In the genomic region with DNA sequence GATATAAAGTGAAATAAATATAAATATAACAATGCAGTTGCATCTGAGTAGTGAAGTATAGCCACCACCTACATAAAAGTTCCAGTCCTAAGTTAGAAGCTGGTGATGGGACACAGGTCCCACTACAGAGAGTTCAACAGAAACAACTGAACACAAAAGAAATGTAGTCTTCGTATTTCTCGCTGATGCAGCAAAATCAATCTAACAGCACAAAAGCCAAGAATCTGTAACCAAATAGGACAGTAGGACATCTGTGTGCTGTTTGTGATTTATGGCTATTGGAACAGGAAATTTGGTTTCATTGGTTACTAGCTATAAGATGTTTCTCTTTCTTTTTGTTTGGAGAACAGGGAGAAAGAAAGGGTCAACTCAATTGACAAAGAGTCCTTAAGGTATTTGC, we compare ENCODE assay signal across 29 mouse cellular contexts.
"Had no signal": no experiment of that assay in that cellular context is flagged by ENCODE, and none has a peak within 500 bp of the region (broad histone marks: within the 10 kb centered on the region; RNA-seq: fewer than 3 reads in every experiment).

No protein-coding gene starts in this region.

- H3K4me1 ChIP-seq: limb, embryonic 10.5 days; limb, embryonic 12.5 days; limb, embryonic 13.5 days; limb, embryonic 15.5 days; liver, embryonic 12.5 days; liver, embryonic 13.5 days; liver, embryonic 15.5 days; lung, embryonic 15.5 days; megakaryocyte, embryonic 14.5 days; midbrain, embryonic 12.5 days; midbrain, embryonic 13.5 days; midbrain, embryonic 15.5 days; neural tube, embryonic 12.5 days had no signal

- H3K27me3 ChIP-seq: limb, embryonic 12.5 days; limb, embryonic 13.5 days; limb, embryonic 15.5 days; liver, embryonic 12.5 days; liver, embryonic 13.5 days; liver, embryonic 15.5 days; lung, embryonic 15.5 days; megakaryocyte, embryonic 14.5 days; midbrain, embryonic 12.5 days; midbrain, embryonic 15.5 days; neural tube, embryonic 12.5 days had no signal

- H3K9ac ChIP-seq: limb, embryonic 12.5 days; limb, embryonic 13.5 days; limb, embryonic 15.5 days; liver, embryonic 12.5 days; liver, embryonic 13.5 days; liver, embryonic 14.5 days; liver, embryonic 15.5 days; liver, postnatal 0 days; lung, embryonic 14.5 days; lung, embryonic 15.5 days; midbrain, embryonic 12.5 days; midbrain, embryonic 13.5 days; midbrain, embryonic 15.5 days; neural tube, embryonic 12.5 days had no signal

- H3K4me2 ChIP-seq: limb, embryonic 12.5 days; limb, embryonic 13.5 days; limb, embryonic 15.5 days; liver, embryonic 11.5 days; liver, embryonic 12.5 days; liver, embryonic 13.5 days; liver, embryonic 15.5 days; lung, embryonic 14.5 days; lung, embryonic 15.5 days; midbrain, embryonic 11.5 days; midbrain, embryonic 12.5 days; midbrain, embryonic 13.5 days; midbrain, embryonic 15.5 days; neural tube, embryonic 12.5 days had no signal

- H3K4me3 ChIP-seq: limb, embryonic 10.5 days; limb, embryonic 12.5 days; limb, embryonic 13.5 days; limb, embryonic 15.5 days; liver, embryonic 12.5 days; liver, embryonic 13.5 days; liver, embryonic 15.5 days; lung, embryonic 15.5 days; megakaryocyte, embryonic 14.5 days; midbrain, embryonic 10.5 days; midbrain, embryonic 12.5 days; midbrain, embryonic 13.5 days; midbrain, embryonic 15.5 days; myocyte; neural tube, embryonic 12.5 days had no signal

- DNase-seq: liver; liver, embryonic 13.5 days; liver, postnatal 0 days; lung, adult 18-20 months; lung, adult 2 months; lung, embryonic 14.5 days; lung, postnatal 10 days; lung, postnatal 14 days; lung, postnatal 36 days; lung, postnatal 4 days; midbrain, embryonic 14.5 days had no signal

- H3K27ac ChIP-seq: limb, embryonic 10.5 days; limb, embryonic 12.5 days; limb, embryonic 13.5 days; limb, embryonic 15.5 days; liver, embryonic 12.5 days; liver, embryonic 13.5 days; liver, embryonic 14.5 days; liver, embryonic 15.5 days; lung, embryonic 15.5 days; macrophage; midbrain, embryonic 10.5 days; midbrain, embryonic 12.5 days; midbrain, embryonic 13.5 days; midbrain, embryonic 15.5 days; neural tube, embryonic 12.5 days had no signal

- H3K36me3 ChIP-seq: liver, embryonic 12.5 days; liver, embryonic 13.5 days; liver, embryonic 15.5 days; midbrain, embryonic 10.5 days; midbrain, embryonic 12.5 days; midbrain, embryonic 13.5 days; midbrain, embryonic 15.5 days; neural tube, embryonic 12.5 days had no signal

- H3K9me3 ChIP-seq: limb, embryonic 10.5 days; limb, embryonic 12.5 days; limb, embryonic 13.5 days; limb, embryonic 15.5 days; liver, embryonic 12.5 days; liver, embryonic 13.5 days; liver, embryonic 15.5 days; lung, embryonic 15.5 days; megakaryocyte, embryonic 14.5 days; midbrain, embryonic 10.5 days; midbrain, embryonic 12.5 days; midbrain, embryonic 13.5 days; midbrain, embryonic 15.5 days; neural tube, embryonic 12.5 days had no signal
